Mouse (Mus musculus) limb, embryonic 12.5 days (tissue): ENCODE data around the gene Rsph14. TPM values are rescaled to one million over a fixed set of nuclear protein-coding genes. Genes with fewer than 3 reads are reported as not detected.

Source experiments
- ATAC-seq: fragments of 200-750 bp; cut with Nextera tagmentation; 2 replicates; pipeline ENCODE4 v1.8.0; 2017; ENCODE audit warnings: low read depth, moderate TSS enrichment; ENCODE audit not compliant: insufficient number of reproducible peaks, insufficient read depth, low FRiP score, low TSS enrichment
- H3K27ac ChIP-seq: fragments of 300-500 bp; sonication (generic); 2 replicates; pipeline ENCODE4 v1.5.1; 2016; ENCODE audit warnings: mild to moderate bottlenecking, moderate library complexity
- H3K27me3 ChIP-seq: fragments of 300-500 bp; sonication (generic); 2 replicates; pipeline ENCODE4 v1.6.1; 2016; ENCODE audit warnings: mild to moderate bottlenecking, moderate library complexity
- H3K36me3 ChIP-seq: fragments of 300-500 bp; sonication (generic); 2 replicates; pipeline ENCODE4 v1.6.1; 2016; ENCODE audit warnings: mild to moderate bottlenecking, moderate library complexity
- H3K4me1 ChIP-seq: fragments of 300-500 bp; sonication (generic); replicated peaks from 2 replicates; pipeline ENCODE4 v1.6.1; 2016
- H3K4me2 ChIP-seq: fragments of 300-500 bp; sonication (generic); 2 replicates; pipeline ENCODE4 v1.6.1; 2016; ENCODE audit warnings: mild to moderate bottlenecking, moderate library complexity
- H3K4me3 ChIP-seq: fragments of 300-500 bp; sonication (generic); replicated peaks from 2 replicates; pipeline ENCODE4 v1.5.1; 2016; ENCODE audit warnings: mild to moderate bottlenecking
- H3K9ac ChIP-seq: fragments of 300-500 bp; sonication (generic); replicated peaks from 2 replicates; pipeline ENCODE4 v1.6.1; 2016; ENCODE audit warnings: mild to moderate bottlenecking, moderate library complexity
- H3K9me3 ChIP-seq: fragments of 300-500 bp; sonication (generic); 2 replicates; pipeline ENCODE4 v1.6.1; 2016; ENCODE audit warnings: mild to moderate bottlenecking, moderate library complexity
- WGBS: fragments of 180-500 bp; shearing (Covaris S2); methylation state at CpG from one replicate; pipeline ENCODE4 v1.1.7; 2016; 5-methylcytosine and 5-hydroxymethylcytosine counted together
- polyA plus RNA-seq: library from polyadenylated mRNA; unstranded; fragments of >200 nt; fragmentation: Nextera tagmentation; extraction: Ambion mirVana; gene quantifications from 2 replicates; pipeline ENCODE4 v1.2.1, GENCODE M21; 2016

Gene Rsph14
- polyA plus RNA-seq, 1 experiment from 2014 or later, result not detected

DNA sequence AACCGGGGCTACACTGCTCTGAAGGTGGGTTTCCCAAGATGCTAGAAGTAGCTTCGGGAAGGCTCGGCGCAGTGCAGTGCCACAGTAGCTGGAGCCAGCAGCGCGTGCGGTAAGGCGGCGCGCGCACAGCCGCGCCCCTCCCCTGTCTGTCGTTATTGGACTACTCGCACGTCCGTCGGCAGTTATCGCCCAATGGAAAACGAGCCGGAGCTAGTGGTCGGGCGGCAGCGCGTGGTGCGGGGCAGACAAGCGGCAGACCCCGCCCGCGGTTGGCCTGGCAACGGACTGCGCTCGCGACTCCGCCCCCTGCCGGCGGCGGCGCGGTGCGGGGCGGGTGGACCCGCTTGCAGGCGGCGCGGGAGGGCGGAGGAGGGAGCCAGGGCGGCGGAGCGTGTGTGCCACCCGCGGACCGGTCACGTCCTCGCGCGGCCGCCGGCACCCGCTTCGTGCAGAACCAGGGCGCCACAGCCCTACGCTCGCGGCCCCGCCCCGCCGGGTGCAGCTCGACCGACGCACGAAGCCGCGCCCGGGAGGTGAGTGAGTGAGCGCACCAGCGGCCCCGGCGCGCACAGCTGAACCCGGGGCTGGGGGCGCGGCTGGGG is 65.4 kb downstream of the Rsph14 start, which contains the start of gene Gnaz:
Gene Gnaz, plus strand, starts transcription at position 328 of the 602 bp plus-strand sequence.
- Histone ChIP-seq H3K27ac (no peak within 1 kb of the TSS), H3K27me3 (peaks cover 38% of the 10 kb centered on the region), H3K9ac (peak within 1 kb of the TSS; percentile 64), H3K4me1 (peaks cover 15% of the 10 kb centered on the region), H3K4me2 (peak within 1 kb of the TSS; percentile 94), H3K4me3 (peak within 1 kb of the TSS; percentile 71), H3K9me3 (no peaks in the 10 kb centered on the region), H3K36me3 (no peaks in the 10 kb centered on the region)
- WGBS, result under 1% methylated on average over 81 of the region's 83 CpGs
- peak; percentile 95 for ATAC-seq

DNA sequence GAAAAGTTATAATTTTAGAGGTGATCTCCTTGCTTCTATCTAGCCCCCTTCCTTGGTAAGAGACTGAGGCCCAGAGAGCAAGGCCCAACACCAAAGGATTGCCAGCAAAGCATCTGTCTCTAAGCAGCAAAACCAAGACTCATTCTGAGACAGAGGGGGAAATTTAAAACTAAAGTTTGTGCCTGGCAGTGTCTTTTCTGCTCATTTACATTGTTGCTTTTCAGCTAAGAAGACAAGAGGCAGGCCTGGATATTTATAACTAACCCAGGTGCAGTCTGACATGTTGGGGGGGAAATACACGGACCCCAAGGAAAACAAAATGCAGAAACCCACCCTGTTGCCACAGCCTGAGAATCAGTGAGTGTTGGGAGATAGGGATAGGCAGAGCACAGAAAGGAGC is 68.0 kb downstream of the Rsph14 start:
- Histone ChIP-seq H3K27ac (no peak overlapping the region), H3K27me3 (peaks cover 36% of the 10 kb centered on the region), H3K36me3 (no peaks in the 10 kb centered on the region), H3K9ac (no peak overlapping the region), H3K4me2 (no peak overlapping the region), H3K9me3 (no peaks in the 10 kb centered on the region), H3K4me1 (peaks cover 15% of the 10 kb centered on the region), H3K4me3 (no peak overlapping the region)
- no peak for ATAC-seq
- 87% methylated on average over 1 of the region's 1 CpGs for WGBS

DNA sequence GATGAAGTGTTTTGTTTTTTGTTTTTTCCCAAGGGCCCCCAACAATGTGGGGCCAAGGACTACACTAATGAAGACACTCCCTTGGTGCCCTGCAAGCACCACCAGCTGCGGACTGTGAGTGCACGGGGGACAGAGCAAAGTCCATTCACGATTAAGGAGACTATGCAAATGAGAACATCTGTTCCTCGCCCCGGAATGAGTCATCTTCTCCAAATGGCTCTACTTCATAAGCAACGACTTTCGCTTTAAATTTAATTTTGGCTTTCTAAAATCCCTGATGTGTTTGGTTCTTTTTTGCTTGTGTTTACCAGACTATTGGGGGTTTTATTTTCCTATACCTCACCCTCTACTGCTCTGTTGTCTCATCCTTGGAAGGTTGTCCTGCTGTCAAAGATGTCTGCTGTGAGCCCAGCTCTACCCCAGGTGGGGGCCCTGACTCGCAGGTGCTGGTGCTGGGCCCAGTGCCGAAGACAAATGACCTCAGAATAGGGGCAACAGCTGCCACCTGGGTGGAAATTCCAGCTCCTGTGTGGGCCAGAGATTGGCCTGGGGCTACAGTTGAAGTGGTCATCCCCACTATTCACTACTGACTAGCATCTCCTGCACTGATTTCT is 79.4 kb downstream of the Rsph14 start:
- 57% methylated on average over 9 of the region's 9 CpGs for WGBS
- Histone ChIP-seq H3K36me3 (no peaks in the 10 kb centered on the region), H3K4me2 (no peak overlapping the region), H3K4me1 (no peaks in the 10 kb centered on the region), H3K27ac (no peak overlapping the region), H3K4me3 (no peak overlapping the region), H3K9me3 (no peaks in the 10 kb centered on the region), H3K27me3 (no peaks in the 10 kb centered on the region), H3K9ac (no peak overlapping the region)
- no peak for ATAC-seq

DNA sequence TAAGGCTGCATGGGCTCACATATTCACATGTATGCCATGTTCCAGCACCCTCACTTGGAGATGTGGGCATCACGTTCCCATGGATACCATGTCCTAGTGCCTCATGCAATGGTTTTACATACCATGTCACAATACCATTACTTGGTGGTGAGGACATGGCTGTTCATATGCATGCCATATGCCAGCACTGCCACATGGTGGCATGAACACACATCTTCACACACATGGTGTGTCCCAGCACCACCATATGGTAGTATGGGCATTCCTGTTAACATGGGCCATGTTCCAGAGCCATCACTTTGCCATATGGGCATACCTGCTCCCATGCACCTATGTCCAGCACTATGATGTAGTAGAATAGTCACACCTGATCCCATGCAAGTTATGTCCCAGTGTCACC is 91.6 kb downstream of the Rsph14 start:
- Histone ChIP-seq H3K4me3 (no peak overlapping the region), H3K4me1 (no peaks in the 10 kb centered on the region), H3K4me2 (no peak overlapping the region), H3K27me3 (no peaks in the 10 kb centered on the region), H3K9me3 (no peaks in the 10 kb centered on the region), H3K36me3 (no peaks in the 10 kb centered on the region), H3K27ac (no peak overlapping the region), H3K9ac (no peak overlapping the region)
- WGBS, result 79% methylated on average over 1 of the region's 1 CpGs
- no peak for ATAC-seq

DNA sequence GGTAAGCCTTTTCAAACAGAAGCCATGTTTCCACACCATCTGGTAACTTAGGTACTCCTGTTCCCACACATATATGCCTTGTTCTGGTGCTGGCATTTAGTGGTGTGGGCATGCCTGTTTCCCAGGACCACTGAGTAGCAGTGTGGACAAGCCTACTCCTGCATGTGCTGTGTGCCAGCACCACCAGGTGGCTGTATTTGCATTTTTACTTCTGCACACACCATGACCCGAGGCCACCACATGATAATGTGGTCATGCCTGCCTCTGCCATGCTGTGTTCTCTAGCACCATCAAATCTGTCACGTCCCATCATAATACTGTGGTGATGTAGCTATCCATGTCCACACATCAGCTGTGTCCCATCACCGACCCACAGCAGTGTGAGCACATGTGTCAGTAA is 93.1 kb downstream of the Rsph14 start:
- Histone ChIP-seq H3K27ac (no peak overlapping the region), H3K4me1 (no peaks in the 10 kb centered on the region), H3K9me3 (no peaks in the 10 kb centered on the region), H3K4me3 (no peak overlapping the region), H3K9ac (no peak overlapping the region), H3K36me3 (no peaks in the 10 kb centered on the region), H3K27me3 (no peaks in the 10 kb centered on the region), H3K4me2 (no peak overlapping the region)
- 59% methylated on average over 3 of the region's 3 CpGs for WGBS
- ATAC-seq, result no peak

DNA sequence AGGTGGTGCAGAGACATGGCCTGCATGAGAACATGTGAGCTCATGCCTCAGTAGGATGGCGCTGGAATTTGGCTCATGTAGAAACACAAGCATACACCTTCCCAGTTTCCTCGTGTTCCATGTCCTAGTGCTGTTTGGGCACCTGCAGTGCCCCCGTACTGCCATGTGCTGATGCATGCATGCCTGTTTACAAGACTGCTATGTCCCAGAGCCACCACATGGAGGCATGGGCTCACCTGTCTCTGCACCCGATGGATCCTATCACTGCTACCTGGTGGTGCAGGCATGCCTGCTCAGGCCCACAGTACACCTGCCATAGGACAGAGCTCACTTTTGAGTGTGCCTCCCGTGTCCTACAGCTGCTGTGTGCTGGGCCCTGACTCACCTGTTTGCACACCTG is 94.0 kb downstream of the Rsph14 start:
- Histone ChIP-seq H3K4me3 (no peak overlapping the region), H3K36me3 (no peaks in the 10 kb centered on the region), H3K27ac (no peak overlapping the region), H3K4me2 (no peak overlapping the region), H3K4me1 (no peaks in the 10 kb centered on the region), H3K9me3 (no peaks in the 10 kb centered on the region), H3K27me3 (no peaks in the 10 kb centered on the region), H3K9ac (no peak overlapping the region)
- ATAC-seq, result no peak
- WGBS, result 65% methylated on average over 5 of the region's 5 CpGs

DNA sequence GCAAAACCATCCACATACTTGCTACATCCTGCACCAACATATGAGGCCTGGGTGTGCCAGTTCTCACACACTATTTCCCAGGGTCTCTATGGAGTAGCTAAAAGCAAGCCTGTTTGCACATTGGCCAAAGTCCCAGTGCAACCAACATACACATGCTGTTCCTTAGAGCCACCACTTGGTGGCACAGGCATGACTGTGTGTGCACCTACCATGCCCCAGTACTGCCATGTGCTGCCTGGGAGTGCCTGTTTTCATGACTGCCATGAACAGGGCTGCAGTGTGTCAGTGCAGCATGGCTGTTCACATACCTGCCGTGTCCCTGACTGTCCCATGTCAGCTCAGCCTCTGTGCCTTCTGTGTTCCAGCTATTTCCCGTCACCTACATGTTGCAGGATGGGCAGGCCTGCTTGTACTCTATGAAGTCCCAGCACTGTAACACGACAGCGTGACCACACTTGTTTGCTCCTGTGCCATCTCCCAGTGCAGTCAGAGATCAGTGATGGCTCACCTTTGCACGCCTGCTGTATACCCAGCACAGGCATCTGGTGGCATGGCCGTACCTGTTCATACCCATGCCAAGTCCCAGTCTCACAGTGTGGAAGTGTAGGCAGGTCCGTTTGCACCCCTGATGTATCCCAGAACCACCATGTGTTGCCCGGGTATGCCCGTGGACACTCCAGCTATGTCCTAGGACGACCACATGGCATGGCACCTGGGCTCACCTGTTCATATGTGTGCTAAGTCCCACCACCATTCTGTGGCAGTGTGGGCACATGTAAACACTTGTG is 95.2 kb downstream of the Rsph14 start:
- Histone ChIP-seq H3K9ac (no peak overlapping the region), H3K27me3 (no peaks in the 10 kb centered on the region), H3K27ac (no peak overlapping the region), H3K4me3 (no peak overlapping the region), H3K4me2 (no peak overlapping the region), H3K4me1 (no peaks in the 10 kb centered on the region), H3K9me3 (no peaks in the 10 kb centered on the region), H3K36me3 (no peaks in the 10 kb centered on the region)
- peak; percentile 5; the same call in 1 of the 2 replicates for ATAC-seq
- WGBS, result 81% methylated on average over 10 of the region's 10 CpGs

DNA sequence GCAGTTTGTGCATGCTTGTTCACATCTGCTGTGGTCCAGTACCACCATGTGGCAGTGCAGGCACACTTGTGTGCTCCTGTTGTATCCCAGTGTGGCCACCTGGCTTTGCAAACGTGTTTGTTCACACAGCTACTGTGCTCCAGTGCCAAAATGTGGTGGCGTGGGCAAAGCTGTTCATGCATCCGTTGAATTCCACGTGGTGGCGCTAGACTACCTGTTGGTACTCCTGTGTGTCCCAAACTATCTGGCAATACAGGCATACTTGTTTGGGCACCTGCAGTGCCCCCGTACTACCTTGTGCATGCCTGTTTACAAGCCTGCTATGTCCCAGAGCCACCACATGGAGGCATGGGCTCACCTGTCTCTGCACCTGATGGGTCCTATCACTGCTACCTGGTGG is 97.4 kb downstream of the Rsph14 start:
- Histone ChIP-seq H3K4me3 (no peak overlapping the region), H3K27ac (no peak overlapping the region), H3K36me3 (no peaks in the 10 kb centered on the region), H3K9ac (no peak overlapping the region), H3K27me3 (no peaks in the 10 kb centered on the region; the same call in 1 of the 2 replicates), H3K4me1 (no peaks in the 10 kb centered on the region), H3K4me2 (no peak overlapping the region), H3K9me3 (no peaks in the 10 kb centered on the region)
- ATAC-seq, result no peak
- 39% methylated on average over 6 of the region's 6 CpGs for WGBS

DNA sequence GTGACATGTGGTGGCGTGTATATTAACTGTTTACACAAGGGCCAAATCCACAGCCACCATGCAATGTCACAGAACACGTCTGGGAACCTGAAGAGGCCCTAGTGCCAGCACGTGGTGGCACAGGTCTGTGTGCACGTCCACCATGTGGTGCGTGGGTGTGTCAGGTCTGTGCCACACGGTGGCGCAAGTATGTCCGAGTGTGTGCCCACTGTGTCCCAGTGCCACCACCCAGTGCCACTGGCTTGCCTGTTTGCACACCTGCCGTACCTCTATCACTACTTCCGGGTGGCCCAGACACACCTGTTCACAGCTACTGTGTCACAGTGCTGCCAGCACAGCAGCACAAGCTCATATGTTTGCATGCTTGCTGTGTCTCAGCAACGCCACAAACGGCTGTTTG is 97.9 kb downstream of the Rsph14 start:
- no peak for ATAC-seq
- H3K4me3 ChIP-seq, result no peak overlapping the region

DNA sequence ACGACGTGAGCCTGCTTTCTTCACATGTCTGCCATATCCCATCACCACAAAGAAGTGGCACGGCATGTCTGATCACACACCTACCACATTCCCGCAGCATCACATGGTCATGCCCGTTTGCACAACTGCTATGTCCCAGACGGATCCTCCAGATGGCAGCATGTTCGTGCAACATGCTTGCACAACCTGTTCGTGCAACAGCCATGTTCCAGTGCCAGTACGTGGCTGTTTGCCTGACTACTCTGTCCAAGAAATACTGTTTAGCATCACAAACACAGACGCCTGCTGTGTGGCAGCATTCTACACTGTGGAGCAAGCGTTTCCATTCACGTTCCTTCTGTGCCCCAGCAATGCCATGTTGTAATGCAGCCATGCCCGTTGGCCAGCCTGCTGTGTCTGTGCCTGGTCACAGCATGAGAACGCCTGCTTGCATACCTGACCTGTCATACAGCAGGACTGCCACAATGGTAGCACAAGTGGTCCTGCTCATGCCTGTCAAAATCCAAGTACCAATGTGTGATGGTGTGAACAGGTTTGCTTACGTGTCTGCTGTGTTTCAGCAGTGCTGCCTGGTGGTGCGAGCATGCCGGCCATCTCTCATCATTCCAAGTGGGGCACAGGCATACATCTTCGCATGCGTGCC is 98.7 kb downstream of the Rsph14 start:
- H3K4me3 ChIP-seq, result no peak overlapping the region

More for the DNA sequence above, 97.9 kb downstream of the Rsph14 start:
- Histone ChIP-seq H3K4me1 (no peaks in the 10 kb centered on the region), H3K27ac (no peak overlapping the region), H3K27me3 (no peaks in the 10 kb centered on the region; the same call in 1 of the 2 replicates), H3K36me3 (no peaks in the 10 kb centered on the region), H3K9ac (no peak overlapping the region), H3K9me3 (no peaks in the 10 kb centered on the region), H3K4me2 (no peak overlapping the region)
- 83% methylated on average over 12 of the region's 12 CpGs for WGBS

DNA sequence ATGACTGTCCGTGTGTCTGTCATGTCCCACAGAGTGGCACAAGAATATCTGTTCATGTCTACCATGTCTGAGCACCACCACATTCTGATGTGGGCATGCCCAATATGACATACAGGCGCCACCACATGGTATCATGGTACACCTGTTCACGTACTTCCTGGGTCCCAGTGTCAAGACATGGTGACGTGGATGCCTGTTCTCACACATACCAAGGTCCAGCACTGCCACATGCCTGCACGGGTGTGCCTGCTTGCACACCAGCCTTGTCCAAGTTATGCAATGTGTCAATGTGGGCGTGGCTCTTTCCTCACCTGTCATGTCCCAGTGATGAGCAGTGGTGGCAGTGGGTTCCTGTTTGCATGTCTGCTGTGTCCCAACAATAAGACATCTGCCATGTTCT is 99.9 kb downstream of the Rsph14 start:
- Histone ChIP-seq H3K36me3 (no peaks in the 10 kb centered on the region), H3K4me3 (no peak overlapping the region), H3K4me1 (no peaks in the 10 kb centered on the region), H3K27me3 (no peaks in the 10 kb centered on the region; the same call in 1 of the 2 replicates), H3K4me2 (no peak overlapping the region), H3K9me3 (no peaks in the 10 kb centered on the region), H3K27ac (no peak overlapping the region), H3K9ac (no peak overlapping the region)
- no peak for ATAC-seq
- 77% methylated on average over 6 of the region's 6 CpGs for WGBS

More for the DNA sequence above, 98.7 kb downstream of the Rsph14 start:
- 85% methylated on average over 19 of the region's 19 CpGs for WGBS
- H3K9ac ChIP-seq, result no peak overlapping the region
- ATAC-seq, result no peak
- no peak overlapping the region for H3K4me2 ChIP-seq
- no peaks in the 10 kb centered on the region for H3K36me3 ChIP-seq
- no peaks in the 10 kb centered on the region for H3K9me3 ChIP-seq
- no peaks in the 10 kb centered on the region; the same call in 1 of the 2 replicates for H3K27me3 ChIP-seq
- H3K27ac ChIP-seq, result no peak overlapping the region
- H3K4me1 ChIP-seq, result no peaks in the 10 kb centered on the region
